Mouse (Mus musculus): Measurements from ENCODE around the gene Rb1.

The Rb1 gene

DNA sequence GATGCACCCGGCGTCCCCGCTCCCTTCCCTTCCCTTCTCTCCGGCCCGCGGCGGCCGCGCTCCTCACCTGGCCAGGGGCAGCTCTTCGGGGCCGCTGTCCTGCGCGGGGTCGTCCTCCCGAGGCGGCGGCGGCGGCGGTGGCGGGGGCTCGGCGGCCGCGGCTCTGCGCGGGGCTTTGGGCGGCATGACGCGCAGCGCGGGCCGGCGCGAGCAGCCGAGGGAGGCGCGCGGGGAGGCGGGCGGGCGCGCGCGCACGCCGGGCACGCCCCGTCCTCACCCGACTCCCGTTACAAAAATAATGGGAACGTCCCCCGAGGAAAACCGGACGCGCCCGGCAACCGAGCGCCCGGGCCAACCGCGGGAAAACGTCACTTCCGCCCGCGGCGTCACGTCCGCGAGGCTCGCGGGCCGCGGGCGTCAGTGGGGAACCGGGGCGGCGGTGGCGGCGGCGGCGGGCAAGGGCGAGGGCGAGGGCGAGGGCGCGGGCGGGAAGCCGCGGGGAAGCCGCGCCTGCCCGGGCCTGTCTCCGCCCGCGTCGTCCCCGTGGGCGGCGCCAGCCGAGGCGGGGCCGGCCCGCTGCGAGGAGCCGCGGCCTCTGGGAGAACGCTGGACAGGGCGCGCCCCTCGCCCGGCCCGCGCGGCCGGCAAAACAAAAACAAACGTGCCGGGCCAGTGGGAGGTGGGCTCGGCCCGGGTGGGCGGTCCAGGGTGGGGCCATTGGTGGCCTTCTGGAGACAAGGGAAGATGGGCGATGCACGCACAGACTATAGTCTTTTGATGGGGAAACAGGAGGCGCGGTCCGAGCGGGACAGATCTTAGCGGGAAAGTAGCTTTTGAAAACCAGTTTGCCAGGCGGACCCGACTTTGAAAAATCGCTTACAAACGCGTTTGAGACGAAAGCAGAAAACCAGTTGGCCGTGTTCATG is at the start of gene Rb1:
Rb1 (minus strand) TSS at position 367 of the 926 bp plus-strand sequence.
- peak; percentile 82 to 89 for DNase-seq

GRCm38 (mm10) chr14:73374315-73374890 is 48.8 kb upstream of the Rb1 start:
- peak in 1 of 2 experiments; percentile 58 for DNase-seq

GRCm38 (mm10) chr14:73373606-73374005 is 48.0 kb upstream of the Rb1 start:
- DNase-seq = peak in 1 of 2 experiments; percentile 42

DNA sequence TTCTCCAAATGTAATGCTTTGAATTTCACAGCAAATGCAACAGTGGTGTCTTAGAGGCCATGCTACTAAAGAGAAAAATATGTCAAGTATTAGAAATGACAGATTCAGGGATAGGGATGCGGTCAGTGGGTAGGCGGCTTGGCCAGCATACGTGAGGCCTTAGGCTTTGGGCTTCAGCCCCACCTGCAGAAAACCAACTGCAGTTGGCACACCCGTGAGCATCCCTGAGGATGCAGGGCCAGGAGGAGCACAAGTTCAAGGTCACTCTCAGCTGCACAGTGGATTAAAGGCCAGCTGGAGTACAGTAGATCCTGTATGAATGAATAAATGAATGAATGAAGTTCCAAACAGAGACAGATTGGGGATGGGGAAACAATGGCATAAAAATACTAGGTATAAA is 47.4 kb upstream of the Rb1 start:
- no peak for DNase-seq

DNA sequence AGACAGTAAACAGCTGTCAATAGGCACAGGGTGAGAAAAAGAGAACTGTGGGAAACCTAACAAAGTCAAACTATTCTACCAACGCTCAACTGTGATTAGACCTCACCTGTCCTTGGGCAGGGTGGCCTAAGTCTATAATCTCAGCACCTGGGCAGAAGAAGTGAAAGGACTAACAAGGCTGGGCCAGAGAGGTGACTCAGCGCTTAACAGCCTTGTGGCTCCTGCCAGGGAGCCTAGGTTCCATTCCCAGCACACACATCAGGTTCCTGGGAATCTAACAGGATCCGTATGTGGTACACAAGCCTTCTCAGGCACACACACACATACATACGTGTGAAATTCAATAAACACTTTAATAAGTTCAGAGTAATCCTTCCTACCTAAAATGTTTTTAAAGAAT is 46.0 kb upstream of the Rb1 start:
- DNase-seq = no peak

DNA sequence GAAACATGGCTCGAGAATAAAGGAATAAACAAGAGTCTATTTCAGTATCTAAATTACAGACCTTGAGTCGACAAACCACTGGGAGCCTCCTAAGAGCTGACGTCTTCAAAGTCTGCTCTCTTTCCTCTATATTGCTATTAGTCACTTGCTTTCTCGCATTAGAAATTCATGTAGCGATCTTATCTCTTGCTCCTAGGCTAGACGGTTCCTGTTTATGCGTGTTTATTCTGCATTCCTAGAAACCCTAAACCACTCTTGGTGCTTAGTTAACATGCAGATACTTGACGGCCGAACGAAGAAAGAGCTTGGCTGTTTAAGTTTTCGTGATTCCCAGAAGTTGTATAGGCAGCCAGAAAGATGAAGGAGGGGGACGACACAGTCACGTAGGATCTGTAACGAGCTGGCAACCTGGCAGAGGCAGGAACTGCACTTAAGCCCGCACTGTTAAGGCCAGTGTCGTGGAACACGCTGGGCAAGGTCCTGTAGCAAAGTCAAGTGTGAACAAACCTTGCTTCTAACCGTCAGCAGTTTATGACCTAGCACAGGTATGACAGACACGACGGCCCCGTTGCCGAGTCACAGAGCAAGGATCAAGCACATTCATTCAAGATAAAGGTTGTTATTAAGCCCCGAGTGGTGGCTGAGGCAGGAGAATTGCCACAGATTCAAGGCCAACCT is 45.2 kb upstream of the Rb1 start:
- DNase-seq = no peak

DNA sequence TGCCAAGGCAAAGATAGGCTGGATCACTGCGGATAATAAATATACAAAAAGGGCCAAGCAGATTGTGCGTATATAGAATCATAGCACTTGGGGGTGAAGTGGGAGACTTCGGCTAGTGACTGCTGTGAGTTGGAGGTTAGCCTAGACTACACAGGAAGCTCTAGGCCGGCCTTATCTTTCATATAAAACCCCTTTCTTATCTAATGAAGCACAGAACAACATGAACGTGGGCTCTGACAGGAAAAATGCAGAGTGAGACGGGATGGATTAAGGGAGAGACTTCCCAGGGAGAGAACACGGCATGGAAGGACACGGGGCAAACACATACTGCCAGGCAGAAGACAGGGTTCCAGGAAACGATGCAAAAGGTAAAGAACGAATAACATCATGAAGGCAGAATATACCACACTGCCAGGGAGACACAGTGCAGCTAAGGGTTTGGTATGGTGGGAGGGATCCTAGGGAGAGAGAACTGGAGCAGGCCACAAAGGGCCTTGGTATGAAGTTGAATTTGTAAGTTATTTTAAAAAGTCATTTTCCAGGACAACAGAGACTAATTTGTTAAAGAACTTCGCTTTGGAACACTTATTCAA is 44.6 kb upstream of the Rb1 start:
- no peak for DNase-seq

DNA sequence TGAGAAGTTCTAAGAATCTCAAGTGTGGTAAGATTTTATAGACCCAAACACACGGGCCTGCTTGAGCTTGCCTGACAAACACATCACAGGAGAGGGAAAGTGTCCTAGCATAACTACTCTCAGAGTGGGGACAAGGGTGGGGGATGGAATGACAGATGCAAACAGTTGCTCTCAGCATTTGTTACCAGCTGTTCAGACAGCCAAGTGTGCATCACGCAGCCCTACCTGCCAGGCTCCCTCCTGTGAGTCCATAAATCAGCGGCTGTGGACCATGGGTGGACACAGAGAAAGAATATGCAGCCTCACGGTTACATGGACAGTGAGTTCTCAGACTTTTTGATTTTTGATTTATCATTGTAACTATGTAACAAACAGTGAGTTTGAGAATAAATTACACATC is 44.0 kb upstream of the Rb1 start:
- no peak for DNase-seq

- DNase-seq = no peak
These were observed 43.3 kb upstream of the Rb1 start for GRCm38 (mm10) chr14:73368966-73369365.

DNA sequence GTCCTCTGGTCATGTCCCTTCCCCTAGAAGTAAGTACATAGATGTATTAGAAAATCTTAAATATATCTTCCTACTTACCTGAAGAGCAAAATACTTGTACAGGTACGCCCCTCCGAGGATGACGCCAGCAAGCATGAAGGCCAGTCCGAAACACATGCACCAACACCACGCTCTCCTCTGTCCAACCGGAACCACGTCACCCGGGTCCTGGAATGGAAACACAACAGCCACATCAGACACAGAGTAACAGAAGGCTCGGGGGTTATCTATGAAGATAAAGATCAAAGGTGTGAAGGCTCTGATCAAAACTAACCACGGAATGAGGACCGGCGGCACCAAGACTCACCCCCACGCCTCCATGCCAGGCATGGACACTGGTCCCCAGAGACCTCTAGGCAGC is 42.6 kb upstream of the Rb1 start:
- DNase-seq = no peak

- no peak for DNase-seq
These were observed 40.7 kb upstream of the Rb1 start for GRCm38 (mm10) chr14:73366278-73366677.

DNA sequence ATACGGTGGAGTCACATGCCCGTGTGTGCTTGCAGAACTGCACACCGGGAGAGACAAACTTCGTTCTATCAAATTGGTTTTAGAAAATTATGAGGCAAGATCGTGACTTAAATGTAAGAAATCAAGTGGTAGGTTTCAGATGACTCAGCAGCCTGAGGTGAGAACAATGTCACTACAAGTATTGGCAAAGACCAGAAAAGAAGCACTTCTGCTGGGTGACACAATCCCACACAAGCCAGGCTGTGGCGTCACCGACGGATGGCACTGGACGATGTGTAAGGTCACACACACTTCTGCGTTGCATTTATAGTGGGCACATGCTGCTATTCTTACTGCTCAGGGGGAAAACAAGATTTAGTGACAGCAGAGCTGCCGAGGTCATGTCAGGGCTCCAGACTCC is 38.2 kb upstream of the Rb1 start:
- DNase-seq = no peak

GRCm38 (mm10) chr14:73354700-73355099 is 29.1 kb upstream of the Rb1 start:
- DNase-seq = no peak

GRCm38 (mm10) chr14:73351118-73351517 is 25.5 kb upstream of the Rb1 start:
- DNase-seq = no peak

GRCm38 (mm10) chr14:73350029-73350428 is 24.4 kb upstream of the Rb1 start:
- no peak for DNase-seq

DNA sequence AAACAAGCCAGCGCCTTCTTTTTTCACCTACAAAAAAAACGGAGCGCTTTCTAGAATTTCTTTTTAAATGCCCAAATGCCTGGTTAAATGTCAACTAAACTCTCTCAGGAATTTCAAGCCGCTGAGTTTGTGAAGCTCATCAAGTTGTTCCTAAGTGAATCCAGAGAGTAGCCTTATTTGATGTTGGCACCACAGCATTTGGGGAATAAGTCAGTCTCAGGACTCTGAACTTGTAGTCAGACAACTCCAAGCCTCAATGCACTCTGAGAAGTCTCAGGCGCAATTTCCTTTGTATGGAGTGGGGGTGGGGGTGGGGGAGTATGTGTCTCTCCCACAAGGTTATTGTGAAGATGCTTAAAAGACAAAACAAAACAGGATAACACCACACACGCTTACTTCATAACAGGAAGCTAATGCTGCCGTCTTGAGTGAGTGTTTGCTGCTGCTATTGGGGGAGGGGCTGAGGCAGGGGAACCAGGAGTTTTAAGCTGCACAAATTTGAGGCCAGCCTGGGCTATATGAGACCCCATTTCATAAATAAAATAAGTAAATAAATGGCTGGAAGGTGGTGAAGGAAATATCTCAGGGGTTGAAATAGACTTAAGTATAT is 23.5 kb upstream of the Rb1 start:
- no peak for DNase-seq

GRCm38 (mm10) chr14:73347302-73347701 is 21.7 kb upstream of the Rb1 start:
- DNase-seq = no peak

DNA sequence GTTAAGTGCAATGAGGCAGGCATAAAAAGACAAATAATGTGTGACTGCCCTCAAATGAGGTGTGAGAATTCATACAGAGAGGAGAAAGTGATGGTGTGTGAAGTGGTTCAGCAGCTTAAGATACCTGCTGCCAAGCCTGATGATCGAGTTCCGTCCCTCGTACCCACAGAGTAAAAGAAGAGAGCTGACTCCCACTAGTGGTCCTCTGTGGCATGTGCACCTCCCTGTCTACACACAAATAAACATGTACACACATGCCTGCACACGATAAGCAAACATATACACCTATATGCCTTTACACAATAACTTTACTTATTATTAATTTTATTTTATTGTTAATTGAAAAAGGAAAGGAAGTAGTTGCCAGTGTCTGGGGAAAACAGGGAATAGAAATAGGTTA is 20.0 kb upstream of the Rb1 start:
- DNase-seq = no peak

GRCm38 (mm10) chr14:73340051-73340755 is 14.6 kb upstream of the Rb1 start:
- no peak for DNase-seq

DNA sequence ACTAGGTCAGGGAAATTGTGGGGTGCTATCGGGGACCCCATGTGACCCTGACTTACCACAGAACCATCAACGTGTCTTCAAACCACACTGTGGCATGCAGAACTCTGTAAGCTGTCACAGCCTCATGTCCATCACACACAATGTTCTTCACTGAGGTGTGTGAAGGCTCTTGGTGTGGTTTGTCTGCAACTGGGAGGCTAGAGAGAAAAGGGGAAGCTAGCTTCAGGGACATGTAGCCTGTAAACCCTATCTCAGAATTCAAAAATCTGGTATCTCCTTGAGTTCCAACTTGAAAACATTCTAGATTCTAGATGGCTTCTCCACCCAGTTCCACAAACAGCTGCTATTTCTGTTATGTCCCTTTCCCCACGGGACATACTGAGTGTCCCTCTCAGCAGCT is 14.0 kb upstream of the Rb1 start:
- DNase-seq = no peak

GRCm38 (mm10) chr14:73336316-73337080 is 10.9 kb upstream of the Rb1 start:
- no peak for DNase-seq

Measured in cerebellum, adult 18-20 months (tissue).